Mouse (Mus musculus): ENCODE results near the gene Rassf8.

Gene Rassf8

GRCm38 (mm10) chr6:145862321-145862720 lies 115.8 kb downstream of the Rassf8 start:
- peak; percentile 18 for DNase-seq (ENCODE audit: low spot score)

GRCm38 (mm10) chr6:145862739-145863064 lies 116.2 kb downstream of the Rassf8 start:
- DNase-seq (ENCODE audit: low spot score): peak; percentile 17

GRCm38 (mm10) chr6:145863065-145863971 lies 116.8 kb downstream of the Rassf8 start:
- DNase-seq (ENCODE audit: low spot score): peak; percentile 80

DNA sequence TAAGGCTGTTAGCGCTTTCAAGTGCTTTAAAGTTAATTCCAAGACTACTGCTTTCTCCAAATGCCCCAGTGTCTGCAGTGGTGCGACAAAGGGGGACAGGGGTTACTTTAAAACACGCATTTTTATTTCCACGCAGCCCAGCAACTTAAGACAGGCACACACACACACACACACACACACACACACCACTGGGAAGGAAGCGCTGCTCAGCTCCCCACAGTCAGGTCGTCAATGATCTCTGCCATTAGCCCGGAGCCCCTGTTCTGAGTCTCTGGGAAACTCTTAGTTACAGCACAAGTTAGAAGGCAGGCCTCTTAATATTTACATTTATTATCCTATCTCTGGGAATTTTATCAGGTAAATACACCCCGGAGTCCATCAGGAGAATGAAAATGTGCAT lies 117.6 kb downstream of the Rassf8 start:
- DNase-seq (ENCODE audit: low spot score): no peak

DNA sequence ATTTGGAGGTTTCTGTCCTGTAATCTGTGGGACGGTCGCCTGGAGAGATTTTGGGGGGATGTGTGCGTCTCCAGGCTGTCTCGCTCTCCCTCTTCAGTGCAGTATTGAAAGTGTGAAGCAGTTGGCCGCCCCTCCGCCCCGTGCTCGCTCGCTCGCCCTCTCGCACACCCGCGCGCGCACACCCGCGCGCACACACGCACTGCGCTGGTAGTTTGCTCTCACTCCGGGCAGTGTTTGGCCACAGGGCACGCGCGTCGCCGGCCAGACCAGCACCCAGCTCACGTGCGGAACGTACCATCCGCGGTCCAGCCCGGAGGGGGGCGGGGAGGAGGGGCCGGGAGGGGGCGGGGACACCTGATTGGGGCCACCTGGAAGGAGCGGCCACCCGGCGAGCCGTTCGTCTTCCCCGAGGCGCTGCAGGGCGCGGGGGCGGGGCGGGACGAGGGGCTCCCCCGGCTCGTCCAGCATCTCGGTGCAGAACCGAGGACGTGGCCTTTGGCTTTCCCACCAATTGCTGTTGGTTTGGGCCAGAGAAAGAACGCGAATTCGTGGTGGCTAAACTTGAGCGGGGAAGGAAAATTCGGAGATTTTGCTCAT lies 118.8 kb downstream of the Rassf8 start, which contains the start of gene Bhlhe41:
Bhlhe41 (minus strand) TSS at position 270 of the 597 bp plus-strand sequence.
- peak; percentile 82 for DNase-seq (ENCODE audit: low spot score)

DNA sequence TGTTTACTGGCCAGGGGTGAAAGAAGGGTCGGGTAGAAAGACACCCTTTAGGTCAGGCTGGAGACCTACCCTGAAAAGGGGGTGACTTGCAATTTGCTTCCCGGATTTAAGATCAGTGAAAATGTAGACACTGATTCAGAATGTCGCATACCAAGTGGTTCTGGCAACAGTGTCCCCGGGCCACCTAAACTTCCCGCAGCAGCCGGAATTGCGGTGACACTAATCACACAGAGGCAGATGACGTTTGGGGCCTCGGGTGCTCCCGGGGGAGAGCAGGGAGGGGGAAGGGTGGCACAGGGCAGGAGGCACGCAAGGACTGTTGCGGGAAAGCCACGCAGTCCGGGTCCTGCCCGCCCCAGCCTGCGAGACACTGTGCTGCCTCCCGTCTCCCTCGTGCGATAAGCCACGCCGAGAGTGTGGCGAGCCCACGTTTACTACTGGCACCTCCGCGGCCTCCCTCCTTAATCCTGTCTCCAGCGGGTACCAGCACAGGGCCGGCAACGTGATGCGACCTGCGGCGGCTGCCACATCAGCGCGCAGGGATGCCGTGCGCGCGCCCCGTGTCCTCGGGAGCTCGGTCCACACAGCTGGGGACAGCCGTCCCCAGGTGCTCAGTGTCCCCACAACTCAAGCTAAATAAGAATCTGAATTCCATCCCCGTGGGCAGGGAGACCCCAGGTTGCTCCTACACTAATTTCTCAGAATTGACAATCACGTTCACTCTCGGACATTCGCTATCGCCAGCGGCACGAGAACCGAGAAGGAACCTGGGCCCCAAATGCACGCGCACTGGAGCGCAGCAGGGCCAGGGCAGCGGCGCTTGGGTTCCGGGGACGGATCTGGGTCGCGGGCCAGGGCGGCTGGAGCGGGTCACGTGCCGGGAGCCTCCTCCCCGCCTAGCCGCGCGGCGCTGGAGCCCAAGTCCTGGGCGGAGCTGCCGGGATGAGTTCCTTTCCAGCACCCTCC lies 119.6 kb downstream of the Rassf8 start:
- DNase-seq (ENCODE audit: low spot score): peak; percentile 82

DNA sequence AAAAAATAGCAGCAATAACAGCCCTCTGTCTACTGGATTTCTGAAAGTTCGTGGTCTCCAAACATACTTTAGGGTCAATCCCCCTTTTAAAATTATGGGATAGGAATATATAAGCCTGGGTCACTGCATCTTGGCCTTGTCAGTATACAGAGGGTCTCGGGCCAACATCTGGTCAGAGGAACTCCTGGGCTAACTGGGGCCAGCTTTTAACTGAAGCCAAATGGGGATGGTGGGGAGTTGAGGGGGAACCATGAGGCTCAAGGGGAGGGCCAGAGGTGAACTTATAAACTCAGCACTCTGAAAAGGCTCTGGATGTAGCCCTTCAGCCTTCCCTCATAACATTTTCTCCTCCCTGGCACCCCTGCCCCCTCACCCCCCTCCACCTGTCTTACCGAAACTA lies 120.6 kb downstream of the Rassf8 start:
- DNase-seq (ENCODE audit: low spot score): no peak
